Mouse (Mus musculus): ENCODE measurements at regions not wholly inside any gene's neighbourhood (a gene's known extent, or its start where the extent isn't known, plus 50 kb on each side); places are given as distances from the start of the nearest gene placed in this dataset.
A peak's percentile ranks its signal among the peaks of the same experiment; 100 is the strongest.
"Not testable (repeated sequence)": the region's sequence is repeated elsewhere in the genome, so short reads cannot be mapped to it uniquely, and the experiment has no call there.

DNA sequence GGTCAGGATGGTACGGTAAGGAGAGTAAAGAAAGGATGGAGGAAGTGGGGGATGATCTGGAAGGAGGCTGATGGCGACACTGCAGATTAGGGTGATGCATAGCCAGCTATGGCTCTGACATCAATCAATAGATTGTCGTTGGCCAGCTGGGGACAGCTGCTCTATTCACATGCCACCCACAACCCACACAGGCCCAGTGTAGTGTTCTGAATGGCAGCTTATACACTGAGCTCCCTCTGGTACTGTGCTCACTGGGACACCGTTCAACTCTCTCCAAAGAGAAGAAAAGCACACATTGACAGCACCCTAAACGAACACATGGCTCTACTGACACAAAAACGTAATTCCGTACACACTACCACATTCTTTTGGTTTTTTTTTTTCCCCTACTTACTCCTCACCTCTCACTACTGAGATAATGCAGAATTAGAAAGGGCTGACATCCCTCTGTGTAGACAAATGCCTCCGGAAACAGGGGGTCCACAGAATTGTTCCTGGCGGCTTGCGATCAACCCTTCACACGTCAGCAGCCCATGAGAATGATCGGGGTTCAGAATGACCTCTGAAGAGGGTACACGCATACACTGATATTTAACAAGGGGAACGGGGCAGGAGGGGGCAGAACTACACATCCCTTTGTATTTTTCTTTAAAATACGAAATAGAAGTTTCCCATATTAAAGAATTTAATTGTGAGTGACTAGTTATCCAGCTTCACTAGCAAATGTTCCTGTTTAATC is 178.5 kb upstream of the Ipo5 start:
- intact Hi-C loops (cut with DNase I): no loop called here

DNA sequence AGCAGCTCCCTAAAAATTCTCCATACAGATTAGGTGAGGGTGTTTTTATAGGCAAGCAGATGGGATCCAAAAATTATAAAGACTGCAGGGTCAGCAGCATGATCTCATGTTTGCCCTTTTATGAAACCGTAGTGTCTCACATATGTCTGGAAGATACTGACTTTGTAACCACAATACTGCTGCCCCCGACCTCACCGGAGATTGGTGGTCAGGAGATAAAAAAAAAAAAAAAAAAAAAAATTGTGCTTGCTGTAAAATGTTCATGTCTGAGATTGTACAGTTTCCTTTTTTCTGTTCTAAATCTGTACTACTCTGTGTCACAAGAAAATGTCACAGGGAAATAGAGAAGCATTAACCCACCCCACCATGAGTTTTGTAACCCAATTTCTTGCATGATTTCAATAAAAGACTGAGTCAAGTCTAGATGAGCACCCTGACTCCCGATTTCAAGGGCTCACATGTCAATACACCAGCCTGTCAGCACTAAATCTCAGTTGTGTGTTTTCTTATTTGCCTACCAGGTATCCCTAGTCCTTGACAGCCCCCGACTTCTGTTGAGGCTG is 169.5 kb upstream of the Ipo5 start:
- intact Hi-C loops (cut with DNase I): loop anchor here (1.0 kb wide), 1 partner anchor 9 kb away; no protein-coding TSS in a partner anchor
- no peak for DNase-seq

More for the DNA sequence above, 178.5 kb upstream of the Ipo5 start:
- DNase-seq: no peak

DNA sequence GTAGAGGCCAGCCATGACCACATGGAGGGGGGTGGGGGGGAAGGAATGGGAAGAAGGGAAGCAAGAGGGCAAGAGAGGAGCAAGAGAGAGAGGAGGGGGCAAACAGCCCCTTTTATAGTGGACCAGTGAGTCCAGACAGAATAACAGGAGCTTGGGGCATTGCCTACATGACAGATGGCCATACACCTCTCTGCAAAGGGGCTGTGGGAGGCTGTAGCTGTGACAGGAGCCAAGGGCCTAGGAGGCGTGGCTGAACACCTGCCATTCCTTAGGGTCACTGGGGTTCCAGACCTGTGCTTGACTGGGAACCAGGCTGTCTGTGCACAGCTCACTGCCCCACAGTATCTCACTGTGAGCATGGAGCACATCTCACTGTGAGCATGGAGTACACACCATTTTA is 157.0 kb upstream of the Ipo5 start:
- intact Hi-C loops (cut with DNase I): no loop called here
- no peak for DNase-seq

DNA sequence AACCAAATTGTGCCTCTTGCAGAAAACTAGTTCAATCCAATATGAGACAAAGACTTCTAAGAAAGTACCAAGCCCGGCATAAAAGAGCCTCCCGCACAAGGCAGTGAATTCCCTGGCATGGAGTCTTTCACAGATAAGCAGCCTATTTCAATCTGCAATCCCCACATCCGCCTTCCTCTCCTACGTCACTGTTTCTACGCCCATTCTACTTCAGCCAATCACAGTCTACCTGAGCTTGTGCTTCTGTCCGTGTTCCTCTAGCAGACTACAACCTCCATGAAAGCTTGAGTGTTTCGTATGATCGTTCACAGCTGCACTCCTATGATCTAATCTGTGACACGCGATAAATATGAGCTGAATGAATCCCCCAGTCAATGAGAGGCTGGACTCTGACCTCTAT is 155.6 kb upstream of the Ipo5 start:
- no peak for DNase-seq
- intact Hi-C loops (cut with DNase I): no loop called here

DNA sequence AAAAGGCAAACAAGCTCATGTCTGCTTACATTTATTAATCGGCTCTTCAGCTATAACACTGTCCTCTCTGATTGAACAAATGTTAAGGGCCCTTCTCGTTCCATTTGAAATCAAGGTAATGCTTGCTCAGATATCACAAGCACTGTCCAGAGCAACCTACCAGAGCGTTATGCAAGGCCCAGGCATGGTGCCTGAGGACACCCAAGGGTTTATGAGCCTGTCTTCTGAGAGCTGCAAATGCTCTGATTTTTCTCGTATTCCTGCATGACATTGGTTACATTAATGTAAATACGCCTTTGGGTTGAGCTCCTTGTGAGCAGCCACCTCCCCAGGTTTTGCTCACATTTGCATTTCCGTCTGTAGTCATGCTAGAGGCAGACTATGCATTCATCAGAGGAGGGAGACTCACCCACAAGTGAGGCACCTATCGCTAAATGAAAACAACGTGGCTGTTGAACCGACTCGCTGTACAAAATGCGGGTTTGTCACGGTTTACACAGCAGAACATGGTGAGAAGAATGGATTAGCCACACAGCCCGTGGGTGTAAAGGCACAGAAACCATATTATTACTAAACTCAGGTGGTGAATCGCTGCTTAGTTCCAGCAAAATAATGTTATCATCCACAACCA is 152.7 kb upstream of the Ipo5 start:
- no peak for DNase-seq
- intact Hi-C loops (cut with DNase I): no loop called here

DNA sequence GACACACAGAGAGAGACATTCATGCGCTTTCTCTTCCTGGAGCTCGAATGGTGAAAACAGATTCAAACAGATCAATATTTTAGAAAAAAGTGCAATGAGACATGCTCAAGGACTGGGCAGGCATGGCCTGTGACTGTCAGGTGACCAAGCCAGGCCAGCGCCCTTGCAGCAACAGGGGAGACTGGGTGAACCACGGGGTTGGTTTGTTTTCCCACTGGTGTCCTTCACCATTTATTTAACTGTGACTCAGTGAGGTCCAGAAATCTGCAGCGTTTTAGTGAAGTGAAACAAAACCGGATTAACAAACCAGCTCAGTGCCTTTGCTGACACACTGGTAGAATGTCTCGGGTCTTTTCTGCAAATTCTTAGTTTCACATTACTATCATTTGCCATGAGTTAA is 148.9 kb upstream of the Ipo5 start:
- intact Hi-C loops (cut with DNase I): loop anchor here (5.0 to 10.0 kb wide), 2 partner anchors 497 to 625 kb away; no protein-coding TSS in a partner anchor
- DNase-seq: no peak

DNA sequence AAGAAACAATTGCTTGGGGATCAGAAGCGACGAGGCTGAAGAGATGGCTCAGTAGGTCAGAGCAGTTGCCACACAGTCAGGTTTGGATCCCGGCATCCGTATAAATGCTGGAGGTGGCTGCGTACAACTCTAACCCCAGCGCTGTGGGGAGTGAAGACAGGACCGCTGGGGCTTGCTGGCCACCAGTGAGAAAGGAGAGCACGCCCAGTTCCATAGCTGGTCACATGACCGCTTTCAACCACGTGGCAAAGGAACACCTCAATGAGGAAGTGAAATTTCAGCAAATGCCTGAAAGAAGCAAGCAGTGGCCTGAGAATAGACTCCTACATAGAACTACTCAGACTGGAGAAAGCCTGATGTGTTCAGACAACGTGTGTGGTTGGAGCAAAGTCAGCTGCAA is 148.3 kb upstream of the Ipo5 start:
- intact Hi-C loops (cut with DNase I): loop anchor here (5.0 to 10.0 kb wide), 2 partner anchors 498 to 625 kb away; no protein-coding TSS in a partner anchor

DNA sequence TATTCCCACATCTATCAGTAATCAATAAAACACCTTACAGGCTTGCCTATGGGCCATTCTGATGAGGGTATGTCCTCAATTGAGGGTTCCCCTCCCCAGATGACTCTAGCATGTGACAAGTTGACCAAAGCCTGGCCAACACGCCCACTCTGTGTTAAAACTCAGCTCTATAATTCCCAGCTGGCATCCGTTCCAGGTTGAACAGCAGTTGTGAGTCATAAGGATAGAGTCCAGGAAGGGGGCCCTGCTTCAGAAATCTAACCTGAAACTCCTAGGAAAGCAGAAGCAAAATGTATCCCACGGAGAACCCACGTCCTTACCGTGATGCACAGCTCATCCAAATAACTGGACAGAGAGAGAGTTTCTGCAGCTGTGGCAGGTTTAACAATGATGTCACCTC is 147.2 kb upstream of the Ipo5 start:
- intact Hi-C loops (cut with DNase I): loop anchor here (5.0 to 10.0 kb wide), 2 partner anchors 499 to 626 kb away; no protein-coding TSS in a partner anchor

More for the DNA sequence above, 148.3 kb upstream of the Ipo5 start:
- peak in 1 of 2 experiments; percentile 31 for DNase-seq

DNA sequence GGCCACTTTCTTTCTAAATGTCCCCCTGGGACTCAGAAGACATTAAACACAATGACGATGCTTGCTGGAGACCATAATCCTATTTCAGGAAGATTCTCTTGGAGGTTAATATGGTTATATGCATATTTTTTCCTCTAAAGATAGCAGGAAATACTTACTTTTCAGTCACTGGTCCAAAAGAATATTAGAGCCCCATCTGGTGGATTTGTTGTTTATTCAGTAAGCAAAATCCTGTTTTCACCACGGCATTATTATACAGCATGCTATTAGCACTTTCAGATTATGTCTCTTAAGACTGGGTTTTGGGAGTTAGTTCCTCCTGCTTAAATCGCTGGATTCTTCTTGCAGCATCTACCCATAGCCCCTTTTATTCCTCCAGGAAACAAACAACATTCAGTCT is 146.6 kb upstream of the Ipo5 start:
- DNase-seq: no peak
- intact Hi-C loops (cut with DNase I): loop anchor here (5.0 to 10.0 kb wide), 2 partner anchors 500 to 627 kb away; no protein-coding TSS in a partner anchor

More for the DNA sequence above, 147.2 kb upstream of the Ipo5 start:
- no peak for DNase-seq

DNA sequence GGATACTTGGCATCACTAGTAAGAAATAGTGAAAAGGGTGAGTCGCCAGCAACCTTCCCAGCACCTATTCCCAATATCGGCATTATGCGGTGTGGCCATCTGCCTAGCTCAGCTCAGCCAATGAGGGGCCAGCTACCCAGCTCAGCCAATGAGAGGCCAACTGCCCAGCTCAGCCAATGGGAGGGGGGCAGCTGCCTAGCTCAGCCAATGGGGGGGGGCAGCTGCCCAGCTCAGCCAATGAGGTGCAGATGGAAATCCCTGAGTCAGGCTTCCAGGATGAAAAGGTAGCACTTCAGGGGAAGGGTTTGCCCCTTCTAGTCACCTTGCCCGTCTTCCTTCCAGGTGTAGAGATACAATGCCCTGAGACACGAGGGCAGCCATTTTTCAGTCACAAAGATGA is 144.6 kb upstream of the Ipo5 start:
- no peak for DNase-seq
- intact Hi-C loops (cut with DNase I): loop anchor here (5.0 to 10.0 kb wide), 2 partner anchors 502 to 689 kb away; no protein-coding TSS in a partner anchor

DNA sequence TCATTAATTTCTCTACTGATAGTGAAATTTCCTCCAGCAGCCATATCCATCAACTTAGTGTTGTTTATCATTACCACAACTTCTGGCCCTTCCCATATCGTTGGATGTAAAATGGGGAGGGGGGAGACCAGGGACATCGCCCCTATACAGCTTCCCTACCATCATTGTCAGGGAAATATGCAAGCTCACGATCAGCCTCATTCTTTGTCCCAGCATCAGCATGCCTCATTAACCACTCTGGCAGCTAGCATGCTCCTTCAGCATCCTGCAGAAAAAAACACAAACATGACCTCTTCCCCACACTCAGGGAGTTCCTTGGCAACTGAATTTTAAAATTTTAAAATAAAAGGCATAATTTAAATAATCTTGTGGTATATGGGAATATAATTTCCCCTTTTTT is 140.4 kb upstream of the Ipo5 start:
- intact Hi-C loops (cut with DNase I): no loop called here
- DNase-seq: no peak

DNA sequence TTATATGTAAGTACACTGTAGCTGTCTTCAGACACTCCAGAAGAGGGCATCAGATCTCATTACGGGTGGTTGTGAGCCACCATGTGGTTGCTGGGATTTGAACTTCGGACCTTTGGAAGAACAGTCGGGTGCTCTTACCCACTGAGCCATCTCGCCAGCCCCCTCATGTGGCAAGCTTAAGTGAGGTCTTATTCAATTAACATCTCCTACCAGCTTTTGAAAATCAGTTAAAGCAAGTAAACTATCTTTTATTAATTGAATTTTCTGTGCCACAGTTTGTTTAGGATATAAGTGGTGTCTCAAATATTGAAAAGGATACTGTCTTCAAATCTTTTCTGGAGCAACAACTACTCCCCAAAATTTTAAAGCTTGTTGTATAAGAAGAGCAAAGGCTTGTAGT is 138.0 kb upstream of the Ipo5 start:
- DNase-seq; intact Hi-C loops (cut with DNase I): not testable (repeated sequence)

DNA sequence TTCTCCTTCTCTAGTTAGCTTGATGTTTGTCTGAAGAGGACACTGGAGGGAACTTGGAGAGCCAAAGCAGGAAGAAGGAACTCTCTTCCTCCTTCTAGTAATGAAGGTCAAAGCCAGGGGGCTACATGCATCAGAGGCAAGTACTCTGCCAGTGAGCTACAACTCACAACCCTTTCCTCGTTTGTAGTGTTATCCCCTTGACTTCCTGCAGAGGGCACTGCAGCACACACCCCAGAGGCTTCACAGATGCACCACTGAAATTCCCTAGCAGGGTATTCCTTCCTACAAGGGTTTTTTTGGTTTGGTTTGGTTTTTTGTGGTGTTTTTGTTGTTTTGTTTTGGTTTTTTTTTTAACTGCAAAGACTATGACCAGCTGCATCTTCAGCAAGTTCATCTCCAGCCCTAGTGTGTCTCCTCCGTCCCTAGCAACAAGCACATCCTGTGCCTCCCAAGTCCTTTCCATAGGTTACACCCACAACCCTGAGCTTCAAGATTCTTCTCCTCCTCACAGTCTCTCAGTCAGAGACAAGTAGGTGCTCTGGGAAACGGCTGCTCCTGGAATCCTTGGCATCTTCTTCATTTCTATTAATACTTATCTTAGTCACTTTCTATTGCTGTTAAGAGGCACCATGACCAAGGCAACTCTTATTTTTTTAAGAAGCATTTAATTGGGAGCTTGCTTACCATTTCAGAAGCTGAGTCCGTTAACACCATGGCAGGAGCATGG is 119.0 kb upstream of the Ipo5 start:
- no peak for DNase-seq
- intact Hi-C loops (cut with DNase I): no loop called here

DNA sequence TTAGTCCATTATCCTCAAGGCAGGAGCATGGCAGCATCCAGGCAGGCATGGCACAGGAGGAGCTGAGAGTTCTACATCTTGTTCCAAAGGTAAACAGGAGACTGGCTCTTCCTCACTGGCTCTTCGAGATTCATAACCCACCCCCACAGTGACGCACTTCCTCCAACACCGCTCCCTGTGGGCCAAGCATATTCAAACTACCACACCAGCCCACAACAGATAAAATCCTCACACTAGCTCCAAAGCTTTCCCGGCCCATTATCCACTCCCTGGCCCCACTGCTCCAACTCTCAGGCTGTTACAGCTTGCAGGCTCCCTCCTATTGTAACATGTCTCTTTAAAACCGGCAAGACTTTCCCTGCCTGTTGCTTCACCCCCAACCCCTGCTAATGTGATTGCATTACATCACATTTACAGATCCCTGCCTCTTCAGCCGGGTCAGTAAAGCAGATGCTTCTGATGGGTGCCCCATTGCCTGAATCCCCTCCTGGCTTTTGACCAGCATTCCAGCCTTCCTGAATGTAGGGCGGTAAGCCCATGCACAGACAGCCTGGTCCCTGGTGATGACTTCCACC is 113.0 kb upstream of the Ipo5 start:
- intact Hi-C loops (cut with DNase I): no loop called here
- no peak for DNase-seq

DNA sequence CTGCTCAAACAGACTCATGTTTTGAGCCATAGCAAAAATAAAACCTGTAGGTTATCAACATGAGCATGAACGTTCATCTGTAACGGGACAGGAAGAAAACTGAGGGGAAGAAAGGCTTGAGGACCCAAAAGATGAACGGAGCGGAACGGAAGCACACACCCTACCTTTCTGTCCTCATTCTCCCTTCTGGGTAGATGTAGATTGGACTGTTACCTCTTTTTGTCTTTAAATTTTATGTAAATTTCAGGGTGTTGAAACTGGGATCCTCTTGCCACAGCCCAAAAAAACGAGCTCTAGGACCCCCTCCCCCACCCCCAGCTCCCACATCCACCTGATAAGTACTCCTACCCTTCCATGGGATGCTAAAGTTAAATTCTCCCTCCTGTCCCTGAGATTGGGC is 107.8 kb upstream of the Ipo5 start:
- DNase-seq: no peak
- intact Hi-C loops (cut with DNase I): no loop called here

DNA sequence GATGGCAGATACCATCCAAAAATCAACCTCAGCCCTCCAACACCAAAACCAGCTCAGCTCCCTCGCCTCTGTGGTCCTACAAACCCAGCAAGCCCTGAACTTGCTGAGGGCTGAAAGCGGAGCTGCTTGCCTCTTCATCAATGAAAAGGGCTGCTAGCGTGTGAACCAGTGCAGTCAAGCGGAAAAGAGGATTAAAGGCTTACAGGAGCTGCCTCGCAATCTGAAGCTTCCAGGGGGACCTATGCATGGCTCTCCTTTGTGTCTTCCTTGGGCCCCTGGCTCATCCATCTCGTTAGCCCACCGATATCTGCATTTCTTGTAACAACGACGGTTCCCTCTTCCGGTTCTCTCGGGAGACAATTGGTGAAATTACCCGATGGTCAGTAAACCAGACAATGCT is 107.3 kb upstream of the Ipo5 start:
- intact Hi-C loops (cut with DNase I): no loop called here
- no peak for DNase-seq

DNA sequence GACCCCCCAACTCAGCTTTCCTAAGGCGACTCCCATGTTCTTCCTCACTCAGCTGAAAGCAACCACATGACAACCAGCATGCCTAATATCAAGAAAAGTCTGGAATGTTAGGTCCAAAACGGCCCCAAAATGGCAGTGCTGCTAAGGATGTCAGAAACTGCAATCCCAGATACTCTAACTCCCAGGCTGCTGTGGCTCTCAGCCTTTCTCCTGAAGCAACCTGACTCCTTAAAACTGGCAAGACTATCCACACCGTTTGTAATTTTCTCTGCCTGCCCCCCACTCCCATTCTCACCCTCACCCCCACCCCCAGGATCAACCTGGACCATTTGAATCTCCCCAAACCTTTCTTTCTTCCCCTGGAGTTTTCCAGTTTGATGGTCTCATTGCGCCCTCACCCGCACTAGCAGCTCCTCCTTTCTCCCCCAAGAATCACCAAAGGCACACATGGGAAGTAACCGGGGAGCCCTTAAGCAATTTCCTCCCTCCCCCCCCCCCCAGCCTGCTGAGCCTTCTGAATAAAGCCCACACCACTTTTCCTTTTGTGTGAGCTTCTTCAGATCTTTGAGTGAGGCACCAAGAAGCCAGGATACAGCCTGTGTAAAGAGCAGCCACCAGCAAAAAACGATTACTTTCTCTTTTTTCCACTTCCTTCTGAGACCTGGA is 106.7 kb upstream of the Ipo5 start:
- intact Hi-C loops (cut with DNase I): no loop called here
- DNase-seq: no peak

DNA sequence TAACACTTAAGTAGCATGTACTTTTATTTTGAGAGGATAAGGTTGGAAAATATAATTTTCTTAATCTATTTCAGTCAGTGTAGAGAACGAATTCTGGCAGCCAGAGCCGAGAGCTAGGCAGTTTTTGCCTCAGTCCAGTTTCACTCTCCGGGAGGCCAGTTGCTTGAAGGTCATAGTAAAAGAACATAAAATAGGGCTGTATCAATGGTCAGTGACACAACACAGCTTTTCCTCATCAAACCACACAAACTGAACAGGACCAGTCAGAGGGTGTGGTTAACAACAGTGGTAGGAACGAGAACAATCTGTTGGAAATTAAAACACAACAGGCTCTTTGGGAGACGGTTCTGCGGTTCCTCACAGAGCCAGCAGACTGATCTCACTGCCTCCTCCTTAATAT is 105.9 kb upstream of the Ipo5 start:
- no peak for DNase-seq
- intact Hi-C loops (cut with DNase I): loop anchor here (5.0 kb wide), 1 partner anchor 128 kb away; no protein-coding TSS in a partner anchor

DNA sequence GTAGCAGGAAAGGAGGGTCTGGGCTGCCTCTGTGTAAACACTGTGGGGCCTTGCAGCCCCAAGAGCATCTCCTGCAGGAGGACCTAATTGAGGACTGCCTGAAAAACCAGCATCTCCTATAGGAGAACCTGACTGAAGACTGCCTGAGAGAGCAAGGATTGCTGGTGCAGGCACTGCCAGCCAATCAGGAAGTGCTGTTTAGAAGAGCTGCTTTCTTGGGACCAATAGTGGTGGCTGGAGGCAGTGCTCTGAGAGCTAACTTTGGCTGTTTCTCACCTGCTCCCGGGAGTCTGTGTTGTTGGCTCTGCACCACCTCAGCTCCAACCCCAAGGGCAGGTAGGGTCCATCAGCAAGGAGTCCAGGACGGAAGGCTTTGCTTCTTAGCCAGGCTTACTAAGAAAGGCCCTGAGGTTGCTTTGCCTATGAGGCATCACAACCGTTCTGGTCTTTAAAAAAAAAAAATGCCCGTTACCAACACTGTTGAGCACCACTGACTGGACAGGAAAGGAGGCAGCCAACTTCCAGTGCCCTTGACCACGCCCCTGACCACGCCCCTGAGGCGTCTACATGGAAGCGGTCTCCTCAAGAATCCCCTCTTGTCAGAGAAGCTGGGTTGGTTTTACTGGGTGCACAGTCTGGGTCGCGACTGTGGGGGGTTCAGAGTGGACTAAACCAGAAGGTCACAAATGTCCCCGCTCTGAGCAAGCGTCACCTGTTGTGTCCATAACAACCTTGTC is 105.0 kb upstream of the Ipo5 start:
- intact Hi-C loops (cut with DNase I): loop anchor here (5.0 kb wide), 1 partner anchor 129 kb away; no protein-coding TSS in a partner anchor
- not testable (repeated sequence) for DNase-seq

Measured in heart, postnatal 36 days (tissue).